Comparison of ENCODE assay signal across 8 mouse cellular contexts in genomic region chr11:51805221-51805981, GRCm38 (mm10). TPM values are rescaled to one million over a fixed set of nuclear protein-coding genes. Genes with fewer than 3 reads are reported as not detected.
DNase-seq lines count a peak whose midpoint lies in the region; ATAC-seq and TF ChIP-seq lines count a peak whose summit lies in the region.

No protein-coding gene starts in this region.

- intact Hi-C loops in heart, postnatal 10 days (cut with DNase I) = no loop called here

- 17% methylated on average over 17 of the region's 17 CpGs for WGBS in forebrain, embryonic 10.5 days
- WGBS in liver, embryonic 16.5 days (ENCODE audit: insufficient replicate concordance) = 28% methylated on average over 17 of the region's 17 CpGs
- WGBS in neural tube, embryonic 11.5 days = 23% methylated on average over 17 of the region's 17 CpGs
- 15% methylated on average over 17 of the region's 17 CpGs for WGBS in stomach, embryonic 16.5 days

- H3K27me3 ChIP-seq in E14TG2a.4 (ENCODE audit: insufficient read depth, low read length) = no peaks in the 10 kb centered on the region
- H3K27me3 ChIP-seq in forebrain, embryonic 10.5 days (ENCODE audit: poor library complexity, severe bottlenecking) = no peaks in the 10 kb centered on the region
- no peaks in the 10 kb centered on the region for H3K27me3 ChIP-seq in liver, embryonic 16.5 days (ENCODE audit: control insufficient read depth, insufficient read depth, low read depth, low read length)
- H3K27me3 ChIP-seq in neural tube, embryonic 11.5 days (ENCODE audit: control insufficient read depth, insufficient read depth, low read length) = no peaks in the 10 kb centered on the region
- no peaks in the 10 kb centered on the region for H3K27me3 ChIP-seq in stomach, embryonic 16.5 days (ENCODE audit: control insufficient read depth, insufficient read depth, low read length)

- DNase-seq in c-Kit-positive CD71-positive TER-119-negative erythroid progenitor cells, embryonic 14.5 days (ENCODE audit: low read depth) = peak; percentile 51
- peak; percentile 56 for DNase-seq in forebrain, embryonic 10.5 days (ENCODE audit: extremely low spot score, low spot score)
- peak; percentile 80 to 85 for DNase-seq in heart, postnatal 10 days
- DNase-seq in kidney, postnatal 4 days = peak; percentile 67 to 77
- DNase-seq in neural tube, embryonic 11.5 days (ENCODE audit: low spot score) = peak; percentile 61

- peaks cover 43% of the 10 kb centered on the region for H3K4me1 ChIP-seq in E14TG2a.4 (replicated peaks; ENCODE audit: low read depth, low read length)
- peaks cover 20% of the 10 kb centered on the region for H3K4me1 ChIP-seq in forebrain, embryonic 10.5 days
- peaks cover 6% of the 10 kb centered on the region for H3K4me1 ChIP-seq in liver, embryonic 16.5 days (ENCODE audit: control insufficient read depth, low read depth, low read length)
- no peaks in the 10 kb centered on the region for H3K4me1 ChIP-seq in neural tube, embryonic 11.5 days (ENCODE audit: control insufficient read depth, insufficient read depth, low read length)
- H3K4me1 ChIP-seq in stomach, embryonic 16.5 days (ENCODE audit: control insufficient read depth, insufficient read depth, low read length) = no peaks in the 10 kb centered on the region

- no peak for TF ChIP-seq CTCF in E14TG2a.4 (conservative IDR thresholded peaks at IDR 0.05; ENCODE audit: low read length)

- no peaks in the 10 kb centered on the region for H3K9me3 ChIP-seq in E14TG2a.4 (ENCODE audit: low read length)
- H3K9me3 ChIP-seq in forebrain, embryonic 10.5 days = no peaks in the 10 kb centered on the region
- no peaks in the 10 kb centered on the region for H3K9me3 ChIP-seq in liver, embryonic 16.5 days (replicated peaks; ENCODE audit: control insufficient read depth, low read length)
- no peaks in the 10 kb centered on the region for H3K9me3 ChIP-seq in neural tube, embryonic 11.5 days (ENCODE audit: control insufficient read depth, low read length)
- H3K9me3 ChIP-seq in stomach, embryonic 16.5 days (replicated peaks; ENCODE audit: control insufficient read depth, low read length) = no peaks in the 10 kb centered on the region

- no peaks in the 10 kb centered on the region for H3K36me3 ChIP-seq in E14TG2a.4 (ENCODE audit: insufficient read depth, low read length)
- no peaks in the 10 kb centered on the region for H3K36me3 ChIP-seq in forebrain, embryonic 10.5 days (replicated peaks)
- H3K36me3 ChIP-seq in liver, embryonic 16.5 days (ENCODE audit: control insufficient read depth, insufficient read depth) = no peaks in the 10 kb centered on the region
- H3K36me3 ChIP-seq in neural tube, embryonic 11.5 days (ENCODE audit: control insufficient read depth, insufficient read depth, low read length) = no peaks in the 10 kb centered on the region
- no peaks in the 10 kb centered on the region for H3K36me3 ChIP-seq in stomach, embryonic 16.5 days (ENCODE audit: control insufficient read depth, insufficient read depth, low read length)

- peak overlapping the region; percentile 60 for H3K4me2 ChIP-seq in liver, embryonic 16.5 days (ENCODE audit: low read depth, low read length)
- peak overlapping the region; percentile 65 for H3K4me2 ChIP-seq in neural tube, embryonic 11.5 days (ENCODE audit: low read depth)
- H3K4me2 ChIP-seq in stomach, embryonic 16.5 days (ENCODE audit: low read depth, low read length) = peak overlapping the region; percentile 78

- H3K9ac ChIP-seq in liver, embryonic 16.5 days (ENCODE audit: low read depth, low read length) = peak overlapping the region; percentile 51
- H3K9ac ChIP-seq in neural tube, embryonic 11.5 days (ENCODE audit: low read length) = peak overlapping the region; percentile 49
- H3K9ac ChIP-seq in stomach, embryonic 16.5 days (ENCODE audit: low read length) = peak overlapping the region; percentile 73

- peak overlapping the region; percentile 78 for H3K27ac ChIP-seq in forebrain, embryonic 10.5 days
- H3K27ac ChIP-seq in liver, embryonic 16.5 days (ENCODE audit: low read length) = peak overlapping the region; percentile 51; the same call in 1 of the 2 replicates
- no peak overlapping the region for H3K27ac ChIP-seq in neural tube, embryonic 11.5 days (ENCODE audit: low read depth, low read length)
- peak overlapping the region; percentile 83 for H3K27ac ChIP-seq in stomach, embryonic 16.5 days (ENCODE audit: low read length)

- peak overlapping the region; percentile 76 for H3K4me3 ChIP-seq in E14TG2a.4 (replicated peaks; ENCODE audit: low read length)
- H3K4me3 ChIP-seq in forebrain, embryonic 10.5 days = peak overlapping the region; percentile 57
- H3K4me3 ChIP-seq in liver, embryonic 16.5 days (ENCODE audit: low read depth, low read length) = peak overlapping the region; percentile 60
- H3K4me3 ChIP-seq in neural tube, embryonic 11.5 days (ENCODE audit: low read depth, low read length) = peak overlapping the region; percentile 42
- peak overlapping the region; percentile 58 for H3K4me3 ChIP-seq in stomach, embryonic 16.5 days (replicated peaks; ENCODE audit: low read length)

- ATAC-seq in liver, embryonic 16.5 days (ENCODE audit: low read depth) = peak; percentile 71
- no peak for ATAC-seq in neural tube, embryonic 11.5 days (ENCODE audit: insufficient read depth, low FRiP score, low TSS enrichment)
- ATAC-seq in stomach, embryonic 16.5 days (ENCODE audit: insufficient read depth, low FRiP score) = peak; percentile 81

RNA-seq across cellular contexts. Expression of gene Sar1b, which starts 41.9 kb away (rescaled TPM):
- 112 and 114 TPM in 2 replicates for polyA plus RNA-seq in forebrain, embryonic 10.5 days (2016; fragmentation: Nextera tagmentation; extraction: Ambion mirVana)
- 10 to 100 TPM; 94.0 to 96.2 TPM for total RNA-seq in heart, postnatal 10 days (2021)
- polyA plus RNA-seq in liver, embryonic 16.5 days (2015; fragmentation: Nextera tagmentation; extraction: Ambion mirVana) = 73.4 and 77.2 TPM in 2 replicates
- polyA plus RNA-seq in neural tube, embryonic 11.5 days (2014; fragmentation: Nextera tagmentation; extraction: Ambion mirVana) = 124 and 126 TPM in 2 replicates
- 125 and 126 TPM in 2 replicates for polyA plus RNA-seq in stomach, embryonic 16.5 days (2015; fragmentation: Nextera tagmentation; extraction: Ambion mirVana)

RNA-seq across cellular contexts. Expression of gene Sec24a, which starts 42.0 kb away (rescaled TPM):
- 12.8 and 14.0 TPM in 2 replicates for polyA plus RNA-seq in forebrain, embryonic 10.5 days (2016; fragmentation: Nextera tagmentation; extraction: Ambion mirVana)
- 10 to 100 TPM; 22.4 to 22.8 TPM for total RNA-seq in heart, postnatal 10 days (2021)
- polyA plus RNA-seq in liver, embryonic 16.5 days (2015; fragmentation: Nextera tagmentation; extraction: Ambion mirVana) = 7.9 and 8.8 TPM in 2 replicates
- 14.1 and 14.9 TPM in 2 replicates for polyA plus RNA-seq in neural tube, embryonic 11.5 days (2014; fragmentation: Nextera tagmentation; extraction: Ambion mirVana)
- 15.9 and 16.5 TPM in 2 replicates for polyA plus RNA-seq in stomach, embryonic 16.5 days (2015; fragmentation: Nextera tagmentation; extraction: Ambion mirVana)

RNA-seq across cellular contexts. Expression of gene Jade2, which starts 52.1 kb away (rescaled TPM):
- 0.57 and 0.64 TPM in 2 replicates for polyA plus RNA-seq in forebrain, embryonic 10.5 days (2016; fragmentation: Nextera tagmentation; extraction: Ambion mirVana)
- total RNA-seq in heart, postnatal 10 days (2021) = 1 to 10 TPM; 3.5 to 6.6 TPM
- 0.64 and 0.79 TPM in 2 replicates for polyA plus RNA-seq in liver, embryonic 16.5 days (2015; fragmentation: Nextera tagmentation; extraction: Ambion mirVana)
- polyA plus RNA-seq in neural tube, embryonic 11.5 days (2014; fragmentation: Nextera tagmentation; extraction: Ambion mirVana) = 0.07 and 0.16 TPM in 2 replicates
- polyA plus RNA-seq in stomach, embryonic 16.5 days (2015; fragmentation: Nextera tagmentation; extraction: Ambion mirVana) = 1.7 and 1.8 TPM in 2 replicates
